Mouse (Mus musculus): ENCODE measurements at regions not wholly inside any gene's neighbourhood (a gene's known extent, or its start where the extent isn't known, plus 50 kb on each side); places are given as distances from the start of the nearest gene placed in this dataset.

- ATAC-seq, result no peak
- H3K9me3 ChIP-seq (ENCODE audit: control insufficient read depth), result no peaks in the 10 kb centered on the region
- WGBS, result under 1% methylated on average over 8 of the region's 8 CpGs
- H3K4me3 ChIP-seq (ENCODE audit: low read depth, low read length), result no peak overlapping the region
- no peak overlapping the region for H3K4me2 ChIP-seq (replicated peaks; ENCODE audit: low read depth)
- no peaks in the 10 kb centered on the region for H3K4me1 ChIP-seq (replicated peaks; ENCODE audit: control insufficient read depth, insufficient read depth, low read length)
- no peaks in the 10 kb centered on the region for H3K27me3 ChIP-seq (replicated peaks; ENCODE audit: control insufficient read depth, insufficient read depth, low read length)
- H3K9ac ChIP-seq (ENCODE audit: low read depth, low read length), result no peak overlapping the region
- H3K36me3 ChIP-seq (ENCODE audit: control insufficient read depth, insufficient read depth), result no peaks in the 10 kb centered on the region
- TF ChIP-seq CTCF (IDR thresholded peaks at IDR 0.05; ENCODE audit: low read depth), result no peak
- no peak overlapping the region for H3K27ac ChIP-seq (ENCODE audit: low read depth, low read length)
These were observed 189.1 kb upstream of the Csf3r start for GRCm38 (mm10) chr4:125835250-125835649.

GRCm38 (mm10) chr4:125847568-125847967 is 176.8 kb upstream of the Csf3r start:
- Histone ChIP-seq H3K4me2 (replicated peaks; ENCODE audit: low read depth) (no peak overlapping the region), H3K36me3 (ENCODE audit: control insufficient read depth, insufficient read depth) (no peaks in the 10 kb centered on the region), H3K4me1 (replicated peaks; ENCODE audit: control insufficient read depth, insufficient read depth, low read length) (no peaks in the 10 kb centered on the region), H3K9ac (ENCODE audit: low read depth, low read length) (no peak overlapping the region), H3K27ac (ENCODE audit: low read depth, low read length) (no peak overlapping the region), H3K9me3 (ENCODE audit: control insufficient read depth) (no peaks in the 10 kb centered on the region), H3K27me3 (replicated peaks; ENCODE audit: control insufficient read depth, insufficient read depth, low read length) (no peaks in the 10 kb centered on the region), H3K4me3 (ENCODE audit: low read depth, low read length) (no peak overlapping the region)
- 85% methylated on average over 3 of the region's 3 CpGs for whole genome bisulfite sequencing
- ATAC-seq, result no peak
- no peak for TF ChIP-seq CTCF (IDR thresholded peaks at IDR 0.05; ENCODE audit: low read depth)

- Histone ChIP-seq H3K4me3 (ENCODE audit: low read depth, low read length) (no peak overlapping the region), H3K27me3 (replicated peaks; ENCODE audit: control insufficient read depth, insufficient read depth, low read length) (no peaks in the 10 kb centered on the region), H3K9me3 (ENCODE audit: control insufficient read depth) (no peaks in the 10 kb centered on the region), H3K27ac (ENCODE audit: low read depth, low read length) (no peak overlapping the region), H3K36me3 (ENCODE audit: control insufficient read depth, insufficient read depth) (no peaks in the 10 kb centered on the region), H3K4me1 (replicated peaks; ENCODE audit: control insufficient read depth, insufficient read depth, low read length) (no peaks in the 10 kb centered on the region), H3K4me2 (replicated peaks; ENCODE audit: low read depth) (no peak overlapping the region), H3K9ac (ENCODE audit: low read depth, low read length) (no peak overlapping the region)
- TF ChIP-seq CTCF (IDR thresholded peaks at IDR 0.05; ENCODE audit: low read depth), result peak; percentile 72
- ATAC-seq, result no peak
- 5% methylated on average over 4 of the region's 4 CpGs for WGBS
These were observed 174.1 kb upstream of the Csf3r start for GRCm38 (mm10) chr4:125850300-125850699.

GRCm38 (mm10) chr4:125852545-125852944 is 171.8 kb upstream of the Csf3r start:
- Histone ChIP-seq H3K4me2 (replicated peaks; ENCODE audit: low read depth) (no peak overlapping the region), H3K27me3 (replicated peaks; ENCODE audit: control insufficient read depth, insufficient read depth, low read length) (no peaks in the 10 kb centered on the region), H3K4me3 (ENCODE audit: low read depth, low read length) (no peak overlapping the region), H3K9ac (ENCODE audit: low read depth, low read length) (no peak overlapping the region), H3K36me3 (ENCODE audit: control insufficient read depth, insufficient read depth) (no peaks in the 10 kb centered on the region), H3K27ac (ENCODE audit: low read depth, low read length) (no peak overlapping the region), H3K4me1 (replicated peaks; ENCODE audit: control insufficient read depth, insufficient read depth, low read length) (no peaks in the 10 kb centered on the region), H3K9me3 (ENCODE audit: control insufficient read depth) (no peaks in the 10 kb centered on the region)
- no peak for ATAC-seq
- 61% methylated on average over 4 of the region's 4 CpGs for WGBS
- TF ChIP-seq CTCF (IDR thresholded peaks at IDR 0.05; ENCODE audit: low read depth), result no peak

GRCm38 (mm10) chr4:125855983-125856591 is 168.3 kb upstream of the Csf3r start:
- WGBS, result 12% methylated on average over 11 of the region's 11 CpGs
- no peak overlapping the region for H3K9ac ChIP-seq (ENCODE audit: low read depth, low read length)
- no peak for TF ChIP-seq CTCF (IDR thresholded peaks at IDR 0.05; ENCODE audit: low read depth)
- H3K4me2 ChIP-seq (replicated peaks; ENCODE audit: low read depth), result no peak overlapping the region
- no peaks in the 10 kb centered on the region for H3K4me1 ChIP-seq (replicated peaks; ENCODE audit: control insufficient read depth, insufficient read depth, low read length)
- no peak overlapping the region for H3K4me3 ChIP-seq (ENCODE audit: low read depth, low read length)
- H3K27me3 ChIP-seq (replicated peaks; ENCODE audit: control insufficient read depth, insufficient read depth, low read length), result no peaks in the 10 kb centered on the region
- H3K9me3 ChIP-seq (ENCODE audit: control insufficient read depth), result no peaks in the 10 kb centered on the region
- no peak overlapping the region for H3K27ac ChIP-seq (ENCODE audit: low read depth, low read length)
- no peaks in the 10 kb centered on the region for H3K36me3 ChIP-seq (ENCODE audit: control insufficient read depth, insufficient read depth)
- no peak for ATAC-seq

GRCm38 (mm10) chr4:125856781-125857180 is 167.6 kb upstream of the Csf3r start:
- Histone ChIP-seq H3K27me3 (replicated peaks; ENCODE audit: control insufficient read depth, insufficient read depth, low read length) (no peaks in the 10 kb centered on the region), H3K4me1 (replicated peaks; ENCODE audit: control insufficient read depth, insufficient read depth, low read length) (no peaks in the 10 kb centered on the region), H3K4me2 (replicated peaks; ENCODE audit: low read depth) (no peak overlapping the region), H3K36me3 (ENCODE audit: control insufficient read depth, insufficient read depth) (no peaks in the 10 kb centered on the region), H3K4me3 (ENCODE audit: low read depth, low read length) (no peak overlapping the region), H3K9ac (ENCODE audit: low read depth, low read length) (no peak overlapping the region), H3K27ac (ENCODE audit: low read depth, low read length) (no peak overlapping the region), H3K9me3 (ENCODE audit: control insufficient read depth) (no peaks in the 10 kb centered on the region)
- ATAC-seq, result no peak
- no peak for TF ChIP-seq CTCF (IDR thresholded peaks at IDR 0.05; ENCODE audit: low read depth)
- 63% methylated on average over 5 of the region's 5 CpGs for WGBS

- Histone ChIP-seq H3K27ac (ENCODE audit: low read depth, low read length) (no peak overlapping the region), H3K4me3 (ENCODE audit: low read depth, low read length) (no peak overlapping the region), H3K4me1 (replicated peaks; ENCODE audit: control insufficient read depth, insufficient read depth, low read length) (no peaks in the 10 kb centered on the region), H3K27me3 (replicated peaks; ENCODE audit: control insufficient read depth, insufficient read depth, low read length) (no peaks in the 10 kb centered on the region), H3K9me3 (ENCODE audit: control insufficient read depth) (no peaks in the 10 kb centered on the region), H3K4me2 (replicated peaks; ENCODE audit: low read depth) (no peak overlapping the region), H3K9ac (ENCODE audit: low read depth, low read length) (no peak overlapping the region), H3K36me3 (ENCODE audit: control insufficient read depth, insufficient read depth) (no peaks in the 10 kb centered on the region)
- 26% methylated on average over 8 of the region's 8 CpGs for WGBS
- no peak for ATAC-seq
- no peak for TF ChIP-seq CTCF (IDR thresholded peaks at IDR 0.05; ENCODE audit: low read depth)
These were observed 159.3 kb upstream of the Csf3r start for GRCm38 (mm10) chr4:125865057-125865456.

Data from intestine, postnatal 0 days (tissue).